9 mouse cellular contexts compared by ENCODE assay signal in genomic region chr15:27594973-27595372, GRCm38 (mm10). TPM values are rescaled to one million over a fixed set of nuclear protein-coding genes. Genes with fewer than 3 reads are reported as not detected.
DNase-seq lines count a peak whose midpoint lies in the region; ATAC-seq and TF ChIP-seq lines count a peak whose summit lies in the region.
"Had no signal": no experiment of that assay in that cellular context is flagged by ENCODE, and none has a peak within 500 bp of the region (broad histone marks: within the 10 kb centered on the region; RNA-seq: fewer than 3 reads in every experiment).

No protein-coding gene starts in this region.

- peaks cover 42% of the 10 kb centered on the region for H3K36me3 ChIP-seq in liver, postnatal 0 days (replicated peaks; ENCODE audit: insufficient read depth, low read length)
- peaks cover 94% of the 10 kb centered on the region for H3K36me3 ChIP-seq in liver, embryonic 12.5 days
- H3K36me3 ChIP-seq in limb, embryonic 10.5 days: peaks cover 54% of the 10 kb centered on the region
- peaks cover 18% of the 10 kb centered on the region for H3K36me3 ChIP-seq in stomach, embryonic 14.5 days (ENCODE audit: control insufficient read depth, insufficient read depth, low read length)

- no peak overlapping the region for H3K4me2 ChIP-seq in liver, postnatal 0 days (ENCODE audit: low read depth, low read length)
- no peak overlapping the region for H3K4me2 ChIP-seq in liver, embryonic 12.5 days
- H3K4me2 ChIP-seq in stomach, embryonic 14.5 days (replicated peaks; ENCODE audit: low read depth, low read length): no peak overlapping the region

- H3K4me3 ChIP-seq in cerebellum, adult 2 months (replicated peaks; ENCODE audit: insufficient read depth, low read depth, low read length): no peak overlapping the region
- no peak overlapping the region for H3K4me3 ChIP-seq in liver, postnatal 0 days (ENCODE audit: low read depth, low read length)
- no peak overlapping the region for H3K4me3 ChIP-seq in liver, embryonic 12.5 days
- no peak overlapping the region for H3K4me3 ChIP-seq in limb, embryonic 10.5 days
- no peak overlapping the region for H3K4me3 ChIP-seq in stomach, embryonic 14.5 days (ENCODE audit: low read depth, low read length)

- TF ChIP-seq POLR2A in cerebellum, adult 2 months (IDR thresholded peaks at IDR 0.05; ENCODE audit: borderline replicate concordance, insufficient read depth, low read length): no peak

- H3K4me1 ChIP-seq in cerebellum, adult 2 months (ENCODE audit: control insufficient read depth, insufficient read depth, low read length): peaks cover 14% of the 10 kb centered on the region
- peaks cover 15% of the 10 kb centered on the region; the same call in 1 of the 2 replicates for H3K4me1 ChIP-seq in liver, postnatal 0 days (ENCODE audit: insufficient read depth)
- H3K4me1 ChIP-seq in liver, embryonic 12.5 days: 0 out of 2 replicates have a peak, but pooled peaks cover 12% of the 10 kb centered on the region
- peaks cover 10% of the 10 kb centered on the region for H3K4me1 ChIP-seq in limb, embryonic 10.5 days
- H3K4me1 ChIP-seq in stomach, embryonic 14.5 days (ENCODE audit: control insufficient read depth, insufficient read depth, low read length): peaks cover 9% of the 10 kb centered on the region

- no peak for DNase-seq in cerebellum, adult 2 months
- no peak for DNase-seq in cerebellum, postnatal 14 days
- DNase-seq in liver, postnatal 0 days: no peak
- no peak for DNase-seq in limb, embryonic 10.5 days (ENCODE audit: low spot score)
- no peak for DNase-seq in adrenal gland, adult 2 months
- no peak for DNase-seq in cerebellum, postnatal 4 days (ENCODE audit: low spot score in 2 of 2)
- DNase-seq: kidney, postnatal 36 days had no signal

- no peak for ATAC-seq in liver, postnatal 0 days
- ATAC-seq in liver, embryonic 12.5 days: no peak
- no peak; the same call in 1 of the 2 replicates for ATAC-seq in stomach, embryonic 14.5 days (ENCODE audit: insufficient number of reproducible peaks, insufficient read depth, low FRiP score, low read depth)

- WGBS in cerebellum, adult 2 months: 61% methylated on average over 4 of the region's 4 CpGs
- 82% methylated on average over 4 of the region's 4 CpGs for WGBS in liver, postnatal 0 days (ENCODE audit: insufficient replicate concordance)
- whole genome bisulfite sequencing in liver, embryonic 12.5 days (ENCODE audit: insufficient replicate concordance): 85% methylated on average over 4 of the region's 4 CpGs
- WGBS in limb, embryonic 10.5 days: 48% methylated on average over 4 of the region's 4 CpGs
- 34% methylated on average over 4 of the region's 4 CpGs for WGBS in stomach, embryonic 14.5 days

- no peaks in the 10 kb centered on the region for H3K27me3 ChIP-seq in cerebellum, adult 2 months (ENCODE audit: control insufficient read depth, insufficient read depth, low read length)
- H3K27me3 ChIP-seq in liver, postnatal 0 days (ENCODE audit: insufficient read depth, low read length): no peaks in the 10 kb centered on the region
- H3K27me3 ChIP-seq in liver, embryonic 12.5 days (replicated peaks): no peaks in the 10 kb centered on the region
- no peaks in the 10 kb centered on the region for H3K27me3 ChIP-seq in limb, embryonic 10.5 days (ENCODE audit: low read depth, poor library complexity, severe bottlenecking)
- H3K27me3 ChIP-seq in stomach, embryonic 14.5 days (ENCODE audit: control insufficient read depth, insufficient read depth, low read length): no peaks in the 10 kb centered on the region

- TF ChIP-seq CTCF in cerebellum, adult 2 months (IDR thresholded peaks at IDR 0.05; ENCODE audit: borderline replicate concordance, insufficient read depth, low read depth, low read length): no peak
- no peak for TF ChIP-seq CTCF in liver, postnatal 0 days (IDR thresholded peaks at IDR 0.05; ENCODE audit: low read depth)

- no peaks in the 10 kb centered on the region for H3K9me3 ChIP-seq in liver, postnatal 0 days (ENCODE audit: low read length)
- no peaks in the 10 kb centered on the region for H3K9me3 ChIP-seq in liver, embryonic 12.5 days (replicated peaks)
- H3K9me3 ChIP-seq in limb, embryonic 10.5 days (replicated peaks): no peaks in the 10 kb centered on the region
- no peaks in the 10 kb centered on the region for H3K9me3 ChIP-seq in stomach, embryonic 14.5 days (ENCODE audit: control insufficient read depth, low read depth, low read length)

- TF ChIP-seq EP300 in liver, postnatal 0 days (IDR thresholded peaks at IDR 0.05; ENCODE audit: low read depth): no peak

- H3K9ac ChIP-seq in liver, postnatal 0 days (replicated peaks): no peak overlapping the region
- H3K9ac ChIP-seq in liver, embryonic 12.5 days: no peak overlapping the region
- no peak overlapping the region for H3K9ac ChIP-seq in stomach, embryonic 14.5 days (replicated peaks; ENCODE audit: low read depth, low read length)

- peak overlapping the region; percentile 92; the same call in 1 of the 2 replicates for H3K27ac ChIP-seq in cerebellum, adult 2 months (ENCODE audit: insufficient read depth, low read length)
- peak overlapping the region; percentile 74 for H3K27ac ChIP-seq in liver, postnatal 0 days (ENCODE audit: low read depth)
- H3K27ac ChIP-seq in liver, embryonic 12.5 days: no peak overlapping the region
- H3K27ac ChIP-seq in limb, embryonic 10.5 days: peak overlapping the region; percentile 83
- peak overlapping the region; percentile 80; the same call in 1 of the 2 replicates for H3K27ac ChIP-seq in stomach, embryonic 14.5 days (ENCODE audit: low read length)

RNA-seq across cellular contexts. Expression of gene Otulin, which starts 35.5 kb away (rescaled TPM):
- polyA plus RNA-seq in cerebellum, adult 2 months (2012; rRNA removed): 26.0 and 26.6 TPM in 2 replicates
- polyA plus RNA-seq in liver, postnatal 0 days (2015; fragmentation: Nextera tagmentation; extraction: Ambion mirVana): 20.8 and 23.5 TPM in 2 replicates
- polyA plus RNA-seq in liver, embryonic 12.5 days (2016; fragmentation: Nextera tagmentation; extraction: Ambion mirVana): 33.1 and 35.0 TPM in 2 replicates
- 28.9 and 30.6 TPM in 2 replicates for polyA plus RNA-seq in limb, embryonic 10.5 days (2016; fragmentation: Nextera tagmentation; extraction: Ambion mirVana)
- polyA plus RNA-seq in stomach, embryonic 14.5 days (2014; fragmentation: Nextera tagmentation; extraction: Ambion mirVana): 33.2 and 38.9 TPM in 2 replicates
- total RNA-seq in adrenal gland, adult 2 months (2021): 10 to 100 TPM; 34.7 to 38.7 TPM
- polyA plus RNA-seq in adrenal gland, adult 2 months (2012; rRNA removed): 19.4 and 31.2 TPM in 2 replicates
